Mouse (Mus musculus): Measurements from ENCODE around the gene Mob3a. TPM values are rescaled to one million over a fixed set of nuclear protein-coding genes. Genes with fewer than 3 reads are reported as not detected.

Mob3a gene
- total and polyA plus RNA-seq, 3 experiments: 56.9 to 84.2 (median 71.4) TPM

DNA sequence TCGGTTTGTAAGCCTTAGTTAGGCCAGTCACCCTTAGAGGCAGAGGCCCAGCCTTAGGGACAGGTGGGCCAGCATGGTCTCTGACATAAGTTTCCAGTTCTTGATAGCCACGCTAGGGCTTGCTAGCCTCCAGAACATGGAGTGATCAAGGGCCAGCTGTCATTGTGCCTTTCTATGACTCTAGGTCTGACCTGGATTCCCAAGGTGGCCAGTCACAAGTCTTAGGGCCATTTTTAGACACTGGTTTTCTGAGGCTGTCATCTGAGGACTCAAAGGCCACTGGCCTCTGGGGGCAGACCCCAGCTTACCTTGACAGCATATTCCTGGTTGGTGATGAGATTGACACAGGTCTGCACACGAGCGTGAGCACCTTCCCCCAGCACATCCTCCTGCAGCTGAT lies 30.5 kb downstream of the Mob3a start:
- dilution Hi-C loops (cut with MboI; ENCODE audit: extremely low pct_ligation_motif_present, extremely low pct_unique_long_range_greater_than_20kb, low sequenced_read_pairs): no loop called here
- no peak overlapping the region for H3K4me3 ChIP-seq (replicated peaks in 1 of 3; ENCODE audit: low read depth in 2 of 3, low read length in 2 of 3, poor library complexity in 1 of 3)
- no peak overlapping the region for H3K27ac ChIP-seq (ENCODE audit: insufficient read depth, low read depth)

DNA sequence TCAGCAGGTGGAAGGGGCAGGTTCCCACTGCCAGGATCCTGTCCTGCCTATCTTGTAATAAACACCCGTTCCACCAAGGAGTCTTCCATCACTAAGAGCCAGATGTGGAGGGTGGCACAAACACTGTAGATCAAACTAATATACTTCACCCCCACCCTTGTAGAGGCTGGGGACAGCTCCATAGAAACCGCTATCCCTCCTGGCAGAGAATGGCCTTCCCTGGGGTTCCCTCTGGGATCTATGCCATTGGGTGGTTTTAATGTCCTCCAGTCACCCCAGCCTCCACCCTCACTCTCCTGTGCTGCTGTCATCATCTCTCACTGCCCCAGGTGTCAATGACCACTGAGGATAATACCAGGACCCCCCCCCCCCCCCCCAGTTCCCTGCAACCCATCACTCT lies 31.2 kb downstream of the Mob3a start:
- Histone ChIP-seq H3K9ac (ENCODE audit: insufficient read depth, low read depth) (no peak overlapping the region), H3K4me2 (ENCODE audit: insufficient read depth, low read depth, poor library complexity, severe bottlenecking) (no peak overlapping the region), H3K79me2 (replicated peaks; ENCODE audit: control insufficient read depth, extremely low read depth, insufficient read depth, poor library complexity, severe bottlenecking) (peaks cover 35% of the 10 kb centered on the region), H3K4me1 (ENCODE audit: control insufficient read depth in 1 of 2, insufficient read depth in 2 of 2) (peaks cover 15 to 80% of the 10 kb centered on the region in 2 experiments), H3K27ac (ENCODE audit: insufficient read depth, low read depth) (no peak overlapping the region), H3K9me3 (replicated peaks; ENCODE audit: low read length) (no peaks in the 10 kb centered on the region), H3K36me3 (replicated peaks in 1 of 2; ENCODE audit: control insufficient read depth in 1 of 2, insufficient read depth in 1 of 2, low read length in 1 of 2) (peaks cover 74 to 93% of the 10 kb centered on the region in 2 experiments), H3K4me3 (replicated peaks in 1 of 3; ENCODE audit: low read depth in 2 of 3, low read length in 2 of 3, poor library complexity in 1 of 3) (no peak overlapping the region), H3K27me3 (replicated peaks) (no peaks in the 10 kb centered on the region)
- dilution Hi-C loops (cut with MboI; ENCODE audit: extremely low pct_ligation_motif_present, extremely low pct_unique_long_range_greater_than_20kb, low sequenced_read_pairs): no loop called here
- in situ Hi-C loops (cut with MboI; ENCODE audit: low pct_ligation_motif_present, low pct_unique_long_range_greater_than_20kb, low sequenced_read_pairs): no loop called here
- TF ChIP-seq TCF12 (IDR thresholded peaks at IDR 0.05; ENCODE audit: low read depth, low read length) (no peak), HCFC1 (IDR thresholded peaks at IDR 0.05; ENCODE audit: low read depth, low read length) (no peak), RCOR1 (conservative IDR thresholded peaks at IDR 0.05; ENCODE audit: low read depth, low read length) (no peak), JUN (IDR thresholded peaks at IDR 0.05; ENCODE audit: insufficient read depth, low read depth, low read length) (no peak), JUND (conservative IDR thresholded peaks at IDR 0.05; ENCODE audit: low read depth, low read length) (no peak), IRF4 (IDR thresholded peaks at IDR 0.05; ENCODE audit: low read depth, low read length) (no peak), USF2 (conservative IDR thresholded peaks at IDR 0.05; ENCODE audit: low read depth, low read length) (no peak), POLR2A (IDR thresholded peaks at IDR 0.05; ENCODE audit: low read depth, low read length) (no peak), USF1 (IDR thresholded peaks at IDR 0.05; ENCODE audit: low read depth, low read length) (no peak), UBTF (IDR thresholded peaks at IDR 0.05; ENCODE audit: low read depth, low read length) (no peak), SMC3 (IDR thresholded peaks at IDR 0.05; ENCODE audit: low read depth, low read length) (no peak), NRF1 (IDR thresholded peaks at IDR 0.05; ENCODE audit: low read depth, low read length) (no peak), MXI1 (IDR thresholded peaks at IDR 0.05; ENCODE audit: low read depth, low read length) (no peak), BHLHE40 (IDR thresholded peaks at IDR 0.05; ENCODE audit: low read depth, low read length) (no peak), CTCF (conservative IDR thresholded peaks at IDR 0.05 in 1 of 2, IDR thresholded peaks at IDR 0.05 in 1 of 2; ENCODE audit: low read depth in 2 of 2, low read length in 2 of 2) (no peak), PAX5 (IDR thresholded peaks at IDR 0.05; ENCODE audit: low read length) (no peak), ETS1 (conservative IDR thresholded peaks at IDR 0.05; ENCODE audit: low read depth, low read length) (no peak), MYC (IDR thresholded peaks at IDR 0.05; ENCODE audit: low read depth, low read length) (no peak), CHD1 (IDR thresholded peaks at IDR 0.05; ENCODE audit: low read depth, low read length) (no peak), SIN3A (IDR thresholded peaks at IDR 0.05; ENCODE audit: low read length) (no peak)
- no peak for DNase-seq (ENCODE audit: extremely low read depth)

More for the DNA sequence above, 30.5 kb downstream of the Mob3a start:
- peaks cover 15 to 72% of the 10 kb centered on the region in 2 experiments for H3K4me1 ChIP-seq (ENCODE audit: control insufficient read depth in 1 of 2, insufficient read depth in 2 of 2)
- H3K4me2 ChIP-seq (ENCODE audit: insufficient read depth, low read depth, poor library complexity, severe bottlenecking): no peak overlapping the region
- TF ChIP-seq MAZ (IDR thresholded peaks at IDR 0.05; ENCODE audit: low read depth, low read length): no peak
- no peak for TF ChIP-seq ZC3H11A (IDR thresholded peaks at IDR 0.05; ENCODE audit: low read depth, low read length)
- no peak for TF ChIP-seq ZMIZ1 (IDR thresholded peaks at IDR 0.05; ENCODE audit: low read depth, low read length)
- no peak for TF ChIP-seq JUND (conservative IDR thresholded peaks at IDR 0.05; ENCODE audit: low read depth, low read length)
- no peak for TF ChIP-seq POLR2AphosphoS2 (IDR thresholded peaks at IDR 0.05; ENCODE audit: low read depth, low read length)
- no peak for TF ChIP-seq GABPA (IDR thresholded peaks at IDR 0.05; ENCODE audit: insufficient replicate concordance, low read depth, low read length)
- no peak for TF ChIP-seq NELFE (IDR thresholded peaks at IDR 0.05; ENCODE audit: low read depth, low read length)
- TF ChIP-seq HCFC1 (IDR thresholded peaks at IDR 0.05; ENCODE audit: low read depth, low read length): no peak
- no peak for TF ChIP-seq UBTF (IDR thresholded peaks at IDR 0.05; ENCODE audit: low read depth, low read length)
- no peak for TF ChIP-seq MYC (IDR thresholded peaks at IDR 0.05; ENCODE audit: low read depth, low read length)
- TF ChIP-seq USF1 (IDR thresholded peaks at IDR 0.05; ENCODE audit: low read depth, low read length): no peak
- TF ChIP-seq CTCF (conservative IDR thresholded peaks at IDR 0.05 in 1 of 2, IDR thresholded peaks at IDR 0.05 in 1 of 2; ENCODE audit: low read depth in 2 of 2, low read length in 2 of 2): no peak
- TF ChIP-seq CHD2 (IDR thresholded peaks at IDR 0.05; ENCODE audit: low read length): no peak
- TF ChIP-seq USF2 (conservative IDR thresholded peaks at IDR 0.05; ENCODE audit: low read depth, low read length): no peak
- TF ChIP-seq NRF1 (IDR thresholded peaks at IDR 0.05; ENCODE audit: low read depth, low read length): no peak
- no peak for TF ChIP-seq KAT2A (IDR thresholded peaks at IDR 0.05; ENCODE audit: insufficient replicate concordance, low read length)
- TF ChIP-seq SMC3 (IDR thresholded peaks at IDR 0.05; ENCODE audit: low read depth, low read length): no peak
- in situ Hi-C loops (cut with MboI; ENCODE audit: low pct_ligation_motif_present, low pct_unique_long_range_greater_than_20kb, low sequenced_read_pairs): no loop called here
- H3K9ac ChIP-seq (ENCODE audit: insufficient read depth, low read depth): no peak overlapping the region
- no peaks in the 10 kb centered on the region for H3K27me3 ChIP-seq (replicated peaks)
- H3K79me2 ChIP-seq (replicated peaks; ENCODE audit: control insufficient read depth, extremely low read depth, insufficient read depth, poor library complexity, severe bottlenecking): peaks cover 40% of the 10 kb centered on the region
- DNase-seq (ENCODE audit: extremely low read depth): no peak
- peaks cover 68 to 86% of the 10 kb centered on the region in 2 experiments for H3K36me3 ChIP-seq (replicated peaks in 1 of 2; ENCODE audit: control insufficient read depth in 1 of 2, insufficient read depth in 1 of 2, low read length in 1 of 2)
- no peaks in the 10 kb centered on the region for H3K9me3 ChIP-seq (replicated peaks; ENCODE audit: low read length)
